Mouse (Mus musculus) T-helper 2 cell (primary cell): Measurements from ENCODE around the gene Speer4d.
"Not testable (repeated sequence)": the region's sequence is repeated elsewhere in the genome, so short reads cannot be mapped to it uniquely, and the experiment has no call there.

Source experiments
- in situ Hi-C: fragments of 300-600 bp; cut with MboI, MseI; formaldehyde crosslinking; loops from one replicate; pipeline ENCODE4 v1.15.1; 2025; ENCODE audit warnings: high pct_unique_total_duplicates

Gene Speer4d

DNA sequence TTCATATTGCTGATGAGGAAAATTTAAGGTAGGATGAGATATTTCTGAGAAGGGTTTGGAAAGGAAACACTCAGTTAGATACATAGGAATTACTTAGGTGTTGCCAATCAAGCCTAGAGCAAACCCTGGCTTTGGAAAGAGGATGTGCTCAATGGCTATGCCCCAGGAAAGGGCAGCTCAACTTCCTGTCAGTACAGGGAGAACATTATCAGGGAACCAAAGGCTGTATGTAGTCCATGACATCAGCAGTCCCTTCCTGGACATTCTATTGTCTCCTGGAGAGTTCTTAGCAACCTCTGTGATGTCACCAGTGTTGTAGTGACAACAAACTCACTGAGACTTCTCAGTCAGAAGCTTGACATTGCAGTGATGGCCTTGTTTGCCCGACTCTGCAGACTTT is at the start of gene Speer4d:
Speer4d (plus strand) TSS at position 301 of the 400 bp plus-strand sequence.
- in situ Hi-C loops: not testable (repeated sequence)

DNA sequence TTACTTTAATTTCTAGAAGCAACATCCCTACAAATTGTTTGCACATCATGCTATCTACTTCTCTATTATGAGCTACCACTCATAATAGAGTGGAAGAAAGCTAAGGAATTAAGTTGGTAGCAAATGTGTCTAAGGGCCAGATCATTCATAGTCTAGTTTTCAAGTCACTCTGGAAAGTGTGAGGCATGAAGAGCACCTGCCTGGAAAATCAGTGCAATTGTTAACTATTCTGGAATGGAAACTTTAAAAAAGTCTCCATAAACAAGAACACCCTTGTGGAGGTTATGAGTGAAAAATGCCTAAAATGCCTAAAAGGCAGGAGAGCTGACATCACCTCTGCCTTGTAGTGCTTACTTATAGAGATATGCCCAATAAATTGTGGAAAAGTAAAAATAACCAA is 45.1 kb upstream of the Speer4d start:
- in situ Hi-C loops: not testable (repeated sequence)

DNA sequence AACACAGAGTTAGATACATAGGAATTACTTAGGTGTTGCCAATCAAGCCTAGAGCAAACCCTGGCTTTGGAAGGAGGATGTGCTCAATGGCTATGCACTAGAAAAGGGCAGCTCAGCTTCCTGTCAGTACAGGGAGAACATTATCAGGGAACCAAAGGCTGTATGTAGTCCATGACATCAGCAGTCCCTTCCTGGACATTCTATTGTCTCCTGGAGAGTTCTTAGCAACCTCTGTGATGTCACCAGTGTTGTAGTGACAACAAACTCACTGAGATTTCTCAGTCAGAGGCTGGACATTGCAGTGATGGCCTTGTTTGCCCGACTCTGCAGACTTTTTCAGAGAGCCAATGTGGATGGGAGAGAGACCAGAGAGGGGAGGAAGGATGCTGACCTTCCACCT is 41.8 kb upstream of the Speer4d start, which contains the start of gene Gm21083:
Gm21083 (plus strand) TSS at position 301 of the 400 bp plus-strand sequence.
- in situ Hi-C loops: not testable (repeated sequence)

DNA sequence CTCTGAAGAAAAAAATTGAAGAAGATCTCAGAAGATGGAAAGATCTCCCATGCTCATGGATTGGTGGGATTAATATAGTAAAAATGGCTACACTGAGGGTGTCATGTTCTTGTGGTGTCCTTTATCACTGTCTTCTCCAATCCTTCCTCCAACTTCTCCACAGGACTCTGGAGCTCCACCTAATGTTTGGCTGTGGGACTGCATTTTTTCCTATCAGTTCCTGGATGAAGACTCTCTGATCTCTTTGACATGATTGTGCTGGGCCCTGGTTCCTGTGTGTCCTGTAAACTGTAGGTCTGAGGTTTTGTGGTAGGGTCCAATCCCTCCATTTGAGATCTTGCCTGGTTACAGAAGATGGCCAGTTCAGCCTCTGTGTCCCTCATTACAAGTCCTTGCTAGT is 32.5 kb upstream of the Speer4d start:
- in situ Hi-C loops: not testable (repeated sequence)

DNA sequence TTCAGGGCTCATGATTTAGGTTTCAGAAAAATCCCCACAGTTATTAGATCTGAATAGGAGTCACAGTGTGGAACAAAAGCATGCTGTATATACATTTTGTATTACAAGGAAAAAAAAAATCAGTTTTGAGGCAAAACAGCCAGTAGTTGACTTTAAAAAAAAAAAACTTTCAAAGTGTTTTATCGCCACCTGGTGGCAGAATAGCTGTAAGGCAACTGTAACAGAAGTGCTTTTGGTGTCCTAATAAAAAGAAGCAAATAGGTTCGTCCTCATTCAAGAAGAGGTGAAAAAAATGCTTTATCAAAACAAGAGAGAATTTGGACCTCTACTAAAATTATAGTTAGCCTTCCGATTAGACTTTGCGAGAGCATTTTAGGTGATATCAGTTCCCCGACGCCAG is 30.6 kb upstream of the Speer4d start:
- in situ Hi-C loops: not testable (repeated sequence)

DNA sequence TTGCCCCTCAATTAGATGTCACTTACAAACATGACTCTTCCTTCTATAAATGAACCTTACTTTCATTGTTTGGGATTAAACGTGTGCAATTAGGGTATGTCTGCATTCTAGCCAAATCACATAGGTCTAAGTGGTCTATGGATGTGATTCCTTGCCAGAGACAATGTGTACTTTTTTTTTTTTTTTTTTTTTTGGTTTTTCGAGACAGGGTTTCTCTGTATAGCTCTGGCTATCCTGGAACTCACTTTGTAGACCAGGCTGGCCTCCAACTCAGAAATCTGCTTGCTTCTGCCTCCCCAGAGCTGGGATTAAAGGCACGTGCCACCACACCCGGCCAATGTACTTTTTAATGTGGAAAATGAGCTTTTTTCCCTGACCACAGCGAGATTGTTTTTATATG is 28.2 kb upstream of the Speer4d start:
- in situ Hi-C loops: loop anchor here (5.0 to 10.0 kb wide), 2 partner anchors 37 to 104 kb away; no protein-coding TSS in a partner anchor

DNA sequence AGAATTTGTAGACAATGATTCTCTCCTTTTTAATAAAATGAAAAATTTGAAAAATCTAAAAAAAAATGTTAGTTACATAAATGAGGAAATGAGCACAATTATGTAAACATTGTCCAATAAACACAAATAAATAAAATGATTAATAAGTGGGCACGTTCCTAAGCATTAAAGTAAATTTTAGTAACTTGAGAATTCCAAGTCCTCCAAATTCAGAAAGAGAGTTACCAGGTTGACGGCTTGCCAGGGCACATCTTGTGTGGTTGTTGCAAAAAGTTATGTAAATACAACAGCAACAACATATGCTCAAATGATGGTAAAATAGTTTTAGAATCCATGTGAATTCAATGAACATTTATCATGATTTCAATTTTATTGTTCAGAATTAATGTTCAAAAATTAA is 27.3 kb upstream of the Speer4d start:
- in situ Hi-C loops: loop anchor here (5.0 to 10.0 kb wide), 2 partner anchors 36 to 103 kb away; no protein-coding TSS in a partner anchor

DNA sequence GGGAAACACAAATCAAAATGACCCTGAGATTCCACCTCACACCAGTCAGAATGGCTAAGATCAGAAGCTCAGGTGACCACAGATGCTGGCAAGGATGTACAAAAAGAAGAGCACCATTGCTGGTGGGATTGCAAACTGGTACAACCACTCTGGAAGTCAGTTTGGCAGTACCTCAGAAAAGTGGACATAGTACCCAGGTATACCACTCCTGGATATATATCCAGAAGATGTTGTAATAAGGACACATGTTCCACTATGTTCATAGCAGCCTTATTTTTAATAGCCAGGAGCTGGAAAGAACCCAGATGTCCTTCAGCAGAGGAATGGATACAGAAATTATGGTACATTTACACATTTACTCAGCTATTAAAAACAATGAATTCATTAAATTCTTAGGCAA is 20.0 kb upstream of the Speer4d start:
- in situ Hi-C loops: loop anchor here (10.0 kb wide), 1 partner anchor 96 kb away; no protein-coding TSS in a partner anchor

DNA sequence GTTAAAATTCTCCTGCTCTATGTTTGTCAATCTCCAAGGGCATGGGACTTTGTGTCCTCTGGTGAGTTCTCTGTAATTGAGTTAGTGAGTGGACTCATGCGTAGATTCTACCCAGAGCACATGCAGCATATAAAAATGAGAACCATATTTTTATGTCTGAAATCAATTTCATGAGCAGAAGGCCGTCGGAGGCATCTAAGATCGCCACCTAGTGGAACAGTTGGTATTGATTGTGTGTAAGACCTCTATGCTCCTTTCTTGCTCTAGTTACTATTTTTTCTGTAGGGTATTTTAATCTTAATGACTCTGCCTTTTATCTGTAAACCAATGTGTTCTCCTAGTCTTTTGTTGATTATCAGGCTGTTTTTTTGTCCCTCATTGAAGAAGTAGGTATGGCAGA is 18.5 kb upstream of the Speer4d start:
- in situ Hi-C loops: not testable (repeated sequence)

DNA sequence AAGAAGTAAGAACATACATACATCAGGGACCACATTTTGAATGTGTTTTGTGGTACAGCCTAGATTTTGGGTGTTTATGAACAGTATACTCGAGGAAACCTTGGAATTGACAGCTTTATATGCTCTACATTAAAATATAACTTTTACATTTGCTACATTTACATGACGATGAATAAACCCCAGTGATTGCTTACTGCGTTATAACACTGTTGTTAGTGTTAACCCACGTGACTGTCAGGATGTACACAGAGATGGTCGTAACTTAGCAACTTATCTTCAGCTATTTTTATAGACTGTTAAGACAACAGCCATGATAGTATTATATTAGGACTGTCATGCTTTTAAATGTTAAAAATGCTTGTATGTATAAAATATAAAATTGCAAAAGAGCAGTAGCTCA is 17.4 kb upstream of the Speer4d start:
- in situ Hi-C loops: not testable (repeated sequence)

DNA sequence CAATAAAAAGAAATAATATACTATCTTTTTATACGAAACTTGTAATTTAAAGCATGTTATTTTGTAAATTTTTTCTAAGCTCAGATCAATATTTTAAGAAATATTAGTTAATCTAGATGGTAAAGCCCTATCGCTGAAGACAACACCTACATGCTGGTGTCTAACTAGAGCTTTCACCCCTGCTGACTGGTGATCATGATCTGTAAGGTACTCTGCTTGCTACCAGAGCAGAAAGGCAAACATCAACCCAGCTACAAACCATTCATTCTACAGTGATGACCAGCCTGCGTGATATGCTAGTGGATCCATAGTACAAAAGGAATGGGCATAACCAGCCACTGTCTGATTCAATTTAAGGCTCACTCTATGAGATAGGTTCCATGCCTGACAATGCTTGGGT is 16.9 kb upstream of the Speer4d start:
- in situ Hi-C loops: not testable (repeated sequence)

DNA sequence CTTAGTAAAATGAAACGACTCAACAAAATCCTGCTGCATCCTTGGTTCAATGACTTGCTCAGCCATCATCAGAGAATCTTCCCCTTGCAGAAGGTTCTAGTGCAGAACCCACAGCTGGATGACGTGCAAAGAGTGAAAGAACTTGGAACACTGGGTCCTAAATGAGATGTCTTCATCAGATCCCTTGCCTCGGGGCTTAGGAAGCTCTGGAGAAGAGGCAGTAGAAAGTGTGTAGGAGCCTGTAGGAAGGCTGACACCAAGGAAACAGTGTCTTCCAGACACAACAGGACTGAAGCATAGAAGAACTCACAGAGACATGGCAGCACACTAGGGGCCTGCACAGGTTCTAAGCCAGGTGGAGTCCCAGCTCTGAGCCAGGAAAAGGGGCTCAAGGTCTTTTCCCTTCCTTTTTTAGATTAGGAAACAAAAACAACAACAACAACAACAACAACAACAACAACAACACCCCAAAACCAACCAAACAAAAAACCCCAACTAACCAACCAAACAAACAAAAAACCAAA is 16.4 kb upstream of the Speer4d start:
- in situ Hi-C loops: not testable (repeated sequence)

DNA sequence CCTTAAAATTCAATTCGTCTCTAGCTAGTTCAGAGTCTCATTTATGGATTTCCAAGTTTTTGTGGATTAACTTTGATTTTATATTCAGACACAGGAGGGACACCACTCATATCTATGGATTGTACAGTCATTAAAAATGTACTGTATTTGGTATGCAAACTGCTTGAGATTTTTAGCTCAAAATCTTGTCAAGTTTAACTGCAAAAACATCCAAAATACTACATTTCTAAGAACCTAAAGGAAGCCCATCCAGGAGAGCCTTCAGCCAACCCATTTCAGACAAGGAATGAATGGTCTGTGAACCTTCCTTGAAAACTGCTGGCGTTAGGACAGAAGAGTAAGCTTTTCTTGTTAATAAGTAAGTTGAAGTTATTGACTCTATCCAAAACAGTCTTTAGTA is 15.9 kb upstream of the Speer4d start:
- in situ Hi-C loops: not testable (repeated sequence)

DNA sequence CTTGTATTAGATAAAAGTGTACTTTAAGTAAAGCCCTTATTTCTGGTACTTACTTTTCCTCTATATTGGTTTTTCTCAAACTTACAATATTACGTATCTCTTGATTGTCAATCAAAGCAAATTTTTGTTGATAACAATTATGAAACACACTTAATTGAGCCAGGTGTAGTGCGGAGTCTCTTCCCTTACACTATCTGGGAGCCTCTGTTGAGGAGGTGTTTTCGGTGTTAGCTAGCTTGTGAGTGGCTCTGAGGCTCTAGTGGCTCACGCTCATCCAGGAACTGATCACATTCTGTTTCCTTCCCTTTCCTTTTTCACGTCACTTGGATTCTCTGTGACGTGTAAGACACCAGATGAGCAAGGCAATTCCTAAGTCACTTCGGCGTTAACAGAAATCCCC is 15.3 kb upstream of the Speer4d start:
- in situ Hi-C loops: not testable (repeated sequence)

DNA sequence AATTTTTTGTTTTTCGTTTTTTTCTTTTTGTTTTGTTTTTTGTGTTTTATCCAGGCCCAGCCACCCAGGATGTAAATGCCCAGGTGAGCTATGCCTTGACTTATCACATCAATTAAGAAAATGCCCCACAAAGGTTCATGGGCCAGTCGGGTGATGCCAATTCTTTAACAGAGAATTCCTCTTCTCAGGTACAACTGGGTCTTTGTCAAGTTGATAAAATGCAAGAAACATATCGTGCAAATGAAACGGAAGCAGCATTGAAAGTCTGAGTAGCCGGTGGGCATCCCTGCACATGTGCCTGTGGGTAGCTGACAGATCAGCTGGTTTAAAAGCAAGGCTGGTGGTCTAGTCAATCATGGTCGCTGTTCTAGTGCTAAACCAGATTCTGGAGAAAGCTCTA is 12.2 kb upstream of the Speer4d start:
- in situ Hi-C loops: not testable (repeated sequence)

DNA sequence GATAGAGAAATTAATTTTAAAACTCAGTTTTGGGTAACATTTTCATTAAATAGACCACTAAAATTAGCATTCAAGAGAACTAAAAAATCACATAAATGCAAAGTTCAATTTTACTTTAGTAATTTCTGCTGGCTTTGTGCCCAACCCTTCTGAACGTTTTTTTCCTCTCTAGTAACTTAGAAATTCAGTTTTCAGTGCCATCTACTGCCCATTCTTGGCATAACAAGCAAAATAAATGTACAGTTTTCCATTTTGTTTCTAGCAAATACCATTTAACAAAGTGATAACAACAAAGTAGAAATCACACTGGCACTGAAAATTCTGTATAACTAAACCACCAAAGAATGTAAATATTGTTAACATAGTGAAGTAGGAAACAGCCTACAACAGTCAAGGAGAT is 8.2 kb upstream of the Speer4d start:
- in situ Hi-C loops: not testable (repeated sequence)

DNA sequence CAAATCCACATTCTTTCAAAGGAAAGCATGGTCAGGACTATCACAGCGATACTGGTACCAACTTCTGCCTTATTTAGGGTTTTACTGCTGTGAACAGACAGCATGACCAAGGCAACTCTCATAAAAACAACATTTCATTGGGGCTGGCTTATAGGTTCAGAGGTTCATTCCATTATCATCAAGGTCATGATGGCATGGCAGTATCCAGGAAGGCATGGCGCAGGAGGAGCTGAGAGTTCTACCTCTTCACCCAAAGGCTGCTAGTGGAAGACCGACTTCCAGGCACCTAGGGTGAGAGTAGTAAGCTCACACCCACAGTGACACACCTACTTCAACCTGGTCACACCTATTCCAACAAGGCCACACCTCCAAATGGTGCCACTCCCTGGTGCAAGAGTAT is 2.7 kb upstream of the Speer4d start:
- in situ Hi-C loops: not testable (repeated sequence)

DNA sequence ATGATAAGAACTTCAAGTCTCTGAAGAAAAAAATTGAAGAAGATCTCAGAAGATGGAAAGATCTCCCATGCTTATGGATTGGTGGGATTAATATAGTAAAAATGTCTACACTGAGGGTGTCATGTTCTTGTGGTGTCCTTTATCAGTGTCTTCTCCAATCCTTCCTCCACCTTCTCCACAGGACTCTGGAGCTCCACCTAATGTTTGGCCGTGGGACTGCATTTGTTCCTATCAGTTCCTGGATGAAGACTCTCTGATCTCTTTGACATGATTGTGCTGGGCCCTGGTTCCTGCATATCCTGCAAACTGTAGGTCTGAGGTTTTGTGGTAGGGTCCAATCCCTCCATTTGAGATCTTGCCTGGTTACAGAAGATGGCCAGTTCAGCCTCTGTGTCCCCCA is 9.3 kb downstream of the Speer4d start:
- in situ Hi-C loops: loop anchor here (5.0 kb wide), 1 partner anchor 36 kb away; no protein-coding TSS in a partner anchor

DNA sequence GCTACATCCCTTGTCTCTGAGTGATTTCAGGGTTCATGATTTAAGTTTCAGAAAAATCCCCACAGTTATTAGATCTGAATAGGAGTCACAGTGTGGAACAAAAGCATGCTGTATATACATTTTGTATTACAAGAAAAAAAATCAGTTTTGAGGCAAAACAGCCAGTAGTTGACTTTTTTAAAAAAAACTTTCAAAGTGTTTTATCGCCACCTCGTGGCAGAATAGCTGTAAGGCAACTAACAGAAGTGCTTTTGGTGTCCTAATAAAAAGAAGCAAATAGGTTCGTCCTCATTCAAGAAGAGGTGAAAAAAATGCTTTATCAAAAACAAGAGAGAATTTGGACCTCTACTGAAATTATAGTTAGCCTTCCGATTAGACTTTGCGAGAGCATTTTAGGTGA is 11.2 kb downstream of the Speer4d start:
- in situ Hi-C loops: not testable (repeated sequence)

DNA sequence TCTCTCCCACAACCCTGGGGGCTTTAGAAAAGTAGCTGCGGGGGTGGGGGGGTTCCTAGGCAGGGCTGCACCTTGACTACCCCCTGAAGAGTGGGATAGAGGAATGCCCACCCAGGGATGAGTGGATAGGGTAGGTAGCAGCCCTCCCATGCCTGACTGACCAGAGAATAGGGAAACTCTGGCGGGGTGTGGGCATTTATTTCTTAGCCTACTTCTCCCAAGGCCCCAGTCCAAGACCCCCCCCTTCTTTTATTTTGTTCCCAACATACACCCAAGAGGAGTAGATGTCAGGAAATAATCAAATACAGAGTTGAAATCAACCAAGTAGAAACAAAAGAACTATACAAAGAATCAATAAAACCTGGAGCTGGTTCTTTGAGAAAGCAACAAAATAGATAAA is 18.8 kb downstream of the Speer4d start:
- in situ Hi-C loops: loop anchor here (5.0 kb wide), 1 partner anchor 625 kb away; no protein-coding TSS in a partner anchor

DNA sequence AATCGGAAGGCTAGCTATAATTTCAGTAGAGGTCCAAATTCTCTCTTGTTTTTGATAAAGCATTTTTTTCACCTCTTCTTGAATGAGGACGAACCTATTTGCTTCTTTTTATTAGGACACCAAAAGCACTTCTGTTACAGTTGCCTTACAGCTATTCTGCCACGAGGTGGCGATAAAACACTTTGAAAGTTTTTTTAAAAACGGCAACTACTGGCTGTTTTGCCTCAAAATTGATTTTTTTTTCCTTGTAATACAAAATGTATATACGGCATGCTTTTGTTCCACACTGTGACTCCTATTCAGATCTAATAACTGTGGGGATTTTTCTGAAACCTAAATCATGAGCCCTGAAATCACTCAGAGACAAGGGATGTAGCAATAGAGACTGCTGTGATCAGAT is 26.8 kb downstream of the Speer4d start:
- in situ Hi-C loops: not testable (repeated sequence)

DNA sequence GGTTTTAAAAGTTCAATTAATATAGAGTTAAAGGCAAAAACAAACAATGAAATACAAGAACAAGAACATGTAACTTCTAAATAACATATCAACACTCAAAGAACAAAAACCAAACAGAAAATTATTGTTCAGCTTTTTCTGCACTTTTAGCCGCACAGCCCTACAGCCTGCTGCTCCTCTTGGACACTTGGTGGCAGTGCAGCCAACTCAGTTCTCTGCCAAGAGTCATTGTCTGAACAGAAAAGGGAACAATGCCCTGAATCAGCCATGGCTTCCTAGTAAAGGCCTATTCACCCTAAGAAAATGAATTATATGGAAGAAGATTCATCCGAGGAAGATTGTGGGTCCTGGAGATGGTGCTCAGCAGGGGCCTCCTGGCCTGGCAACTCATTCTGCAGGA is 33.5 kb downstream of the Speer4d start:
- in situ Hi-C loops: not testable (repeated sequence)

DNA sequence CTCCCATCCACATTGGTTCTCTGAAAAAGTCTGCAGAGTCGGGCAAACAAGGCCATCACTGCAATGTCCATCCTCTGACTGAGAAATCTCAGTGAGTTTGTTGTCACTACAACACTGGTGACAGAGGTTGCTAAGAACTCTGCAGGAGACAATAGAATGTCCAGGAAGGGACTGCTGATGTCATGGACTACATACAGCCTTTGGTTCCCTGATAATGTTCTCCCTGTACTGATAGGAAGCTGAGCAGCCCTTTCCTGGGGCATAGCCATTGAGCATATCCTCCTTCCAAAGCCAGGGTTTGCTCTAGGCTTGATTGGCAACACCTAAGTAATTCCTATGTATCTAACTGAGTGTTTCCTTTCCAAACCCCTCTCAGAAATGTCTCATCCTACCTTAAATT is 38.1 kb downstream of the Speer4d start, which contains the start of gene 4930572O03Rik:
4930572O03Rik (minus strand) TSS at position 101 of the 400 bp plus-strand sequence.
- in situ Hi-C loops: not testable (repeated sequence)

DNA sequence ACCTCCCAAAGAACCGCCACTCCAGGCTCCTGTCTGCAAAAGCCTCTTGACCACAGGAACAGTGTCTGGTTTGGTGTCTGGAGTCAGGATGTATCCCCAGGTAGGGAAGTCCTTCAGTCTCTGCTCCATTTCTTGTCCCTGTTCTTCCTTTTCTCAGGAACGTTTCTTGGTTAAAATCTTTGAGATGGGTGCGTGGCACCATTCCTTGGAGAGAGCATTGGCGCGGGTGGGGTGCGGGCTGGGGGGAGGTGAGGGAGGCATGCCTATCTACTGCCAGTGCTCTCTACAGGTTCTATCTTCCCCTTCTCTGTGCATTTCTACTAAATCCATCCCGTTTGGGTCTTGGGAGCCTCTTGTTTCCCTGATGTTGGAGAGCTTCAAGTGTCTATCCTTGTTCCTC is 45.0 kb downstream of the Speer4d start:
- in situ Hi-C loops: not testable (repeated sequence)
